Mouse (Mus musculus): ENCODE results near the gene Pigp. TPM values are rescaled to one million over a fixed set of nuclear protein-coding genes. Genes with fewer than 3 reads are reported as not detected.

Pigp gene
- polyA plus RNA-seq, 1 experiment from 2014 or later: 55.5 TPM

- no peak overlapping the region for H3K4me3 ChIP-seq (replicated peaks)
- H3K27ac ChIP-seq: no peak overlapping the region
- H3K9me3 ChIP-seq (replicated peaks): no peaks in the 10 kb centered on the region
- H3K36me3 ChIP-seq: peaks cover 4% of the 10 kb centered on the region; the same call in 1 of the 2 replicates
- DNase-seq (no peak), ATAC-seq (ENCODE audit: low read depth) (no peak)
- H3K27me3 ChIP-seq: no peaks in the 10 kb centered on the region
- no peak overlapping the region for H3K9ac ChIP-seq
- no peak overlapping the region for H3K4me2 ChIP-seq
- H3K4me1 ChIP-seq (replicated peaks): no peaks in the 10 kb centered on the region
- WGBS (ENCODE audit: insufficient replicate concordance): 80% methylated on average over 7 of the region's 7 CpGs
Measured at GRCm38 (mm10) chr16:94387690-94388089, 16.0 kb upstream of the Pigp start.

- peaks cover 4% of the 10 kb centered on the region; the same call in 1 of the 2 replicates for H3K36me3 ChIP-seq
- H3K9ac ChIP-seq: no peak overlapping the region
- H3K4me2 ChIP-seq: no peak overlapping the region
- ATAC-seq (ENCODE audit: low read depth): no peak
- no peak overlapping the region for H3K4me3 ChIP-seq (replicated peaks)
- DNase-seq: no peak
- 83% methylated on average over 3 of the region's 3 CpGs for WGBS (ENCODE audit: insufficient replicate concordance)
- no peaks in the 10 kb centered on the region for H3K9me3 ChIP-seq (replicated peaks)
- no peaks in the 10 kb centered on the region for H3K27me3 ChIP-seq
- no peak overlapping the region for H3K27ac ChIP-seq
- peaks cover 4% of the 10 kb centered on the region; the same call in 1 of the 2 replicates for H3K4me1 ChIP-seq (replicated peaks)
Measured at GRCm38 (mm10) chr16:94383277-94383676, 11.6 kb upstream of the Pigp start.

- no peaks in the 10 kb centered on the region for H3K36me3 ChIP-seq
- H3K9ac ChIP-seq: no peak overlapping the region
- WGBS (ENCODE audit: insufficient replicate concordance): 42% methylated on average over 1 of the region's 1 CpGs
- DNase-seq (no peak), ATAC-seq (ENCODE audit: low read depth) (no peak)
- no peak overlapping the region for H3K27ac ChIP-seq
- no peaks in the 10 kb centered on the region for H3K27me3 ChIP-seq
- no peak overlapping the region for H3K4me3 ChIP-seq (replicated peaks)
- H3K9me3 ChIP-seq (replicated peaks): no peaks in the 10 kb centered on the region
- no peak overlapping the region for H3K4me2 ChIP-seq
- H3K4me1 ChIP-seq (replicated peaks): peaks cover 9% of the 10 kb centered on the region; the same call in 1 of the 2 replicates
Measured at GRCm38 (mm10) chr16:94379386-94379785, 7.7 kb upstream of the Pigp start.

- H3K36me3 ChIP-seq: no peaks in the 10 kb centered on the region
- peak overlapping the region; percentile 84 for H3K9ac ChIP-seq
- peak; percentile 82 for ATAC-seq (ENCODE audit: low read depth)
- H3K4me2 ChIP-seq: peak overlapping the region; percentile 98
- H3K27ac ChIP-seq: peak overlapping the region; percentile 83
- H3K4me3 ChIP-seq (replicated peaks): peak overlapping the region; percentile 81
- no peaks in the 10 kb centered on the region for H3K9me3 ChIP-seq (replicated peaks)
- DNase-seq: peak; percentile 51
- WGBS (ENCODE audit: insufficient replicate concordance): under 1% methylated on average over 43 of the region's 43 CpGs
- no peaks in the 10 kb centered on the region for H3K27me3 ChIP-seq
- H3K4me1 ChIP-seq (replicated peaks): peaks cover 35% of the 10 kb centered on the region
Measured at GRCm38 (mm10) chr16:94370915-94371300, 734 bp downstream of the Pigp start.

- Histone ChIP-seq H3K4me3 (replicated peaks) (peak within 1 kb of the TSS; percentile 81), H3K4me1 (replicated peaks) (peaks cover 35% of the 10 kb centered on the region), H3K27ac (peak within 1 kb of the TSS; percentile 83), H3K27me3 (no peaks in the 10 kb centered on the region), H3K9ac (peak within 1 kb of the TSS; percentile 84), H3K36me3 (no peaks in the 10 kb centered on the region), H3K4me2 (peak within 1 kb of the TSS; percentile 98), H3K9me3 (replicated peaks) (no peaks in the 10 kb centered on the region)
- WGBS (ENCODE audit: insufficient replicate concordance): under 1% methylated on average over 78 of the region's 79 CpGs
- ATAC-seq (ENCODE audit: low read depth): peak; percentile 79
- peak; percentile 71 for DNase-seq
Measured at GRCm38 (mm10) chr16:94370173-94370914, 1.3 kb downstream of the Pigp start, which contains the start of gene Ttc3. Gene Ttc3, plus strand, starts transcription at chr16:94370618.

GRCm38 (mm10) chr16:94369596-94370172, 2.0 kb downstream of the Pigp start:
- H3K36me3 ChIP-seq: no peaks in the 10 kb centered on the region; the same call in 1 of the 2 replicates
- H3K4me3 ChIP-seq (replicated peaks): peak overlapping the region; percentile 81
- H3K4me1 ChIP-seq (replicated peaks): peaks cover 32% of the 10 kb centered on the region
- no peaks in the 10 kb centered on the region for H3K9me3 ChIP-seq (replicated peaks)
- peak overlapping the region; percentile 83 for H3K27ac ChIP-seq
- 7% methylated on average over 6 of the region's 6 CpGs for WGBS (ENCODE audit: insufficient replicate concordance)
- peak overlapping the region; percentile 98 for H3K4me2 ChIP-seq
- no peak for DNase-seq
- H3K27me3 ChIP-seq: no peaks in the 10 kb centered on the region
- H3K9ac ChIP-seq: peak overlapping the region; percentile 84
- no peak for ATAC-seq (ENCODE audit: low read depth)

GRCm38 (mm10) chr16:94365435-94365834, 6.2 kb downstream of the Pigp start:
- Histone ChIP-seq H3K9me3 (replicated peaks) (no peaks in the 10 kb centered on the region), H3K27ac (no peak overlapping the region), H3K4me1 (replicated peaks) (peaks cover 24% of the 10 kb centered on the region), H3K36me3 (no peaks in the 10 kb centered on the region; the same call in 1 of the 2 replicates), H3K27me3 (no peaks in the 10 kb centered on the region), H3K4me2 (no peak overlapping the region), H3K9ac (no peak overlapping the region), H3K4me3 (replicated peaks) (no peak overlapping the region)
- no peak for DNase-seq
- no peak for ATAC-seq (ENCODE audit: low read depth)
- whole genome bisulfite sequencing (ENCODE audit: insufficient replicate concordance): 75% methylated on average over 3 of the region's 3 CpGs

GRCm38 (mm10) chr16:94363814-94364213, 7.8 kb downstream of the Pigp start:
- H3K4me2 ChIP-seq: no peak overlapping the region
- DNase-seq (no peak), ATAC-seq (ENCODE audit: low read depth) (no peak)
- no peak overlapping the region for H3K9ac ChIP-seq
- peaks cover 10% of the 10 kb centered on the region; the same call in 1 of the 2 replicates for H3K4me1 ChIP-seq (replicated peaks)
- no peaks in the 10 kb centered on the region; the same call in 1 of the 2 replicates for H3K36me3 ChIP-seq
- WGBS (ENCODE audit: insufficient replicate concordance): 59% methylated on average over 4 of the region's 4 CpGs
- no peak overlapping the region for H3K4me3 ChIP-seq (replicated peaks)
- H3K27ac ChIP-seq: no peak overlapping the region
- no peaks in the 10 kb centered on the region for H3K9me3 ChIP-seq (replicated peaks)
- no peaks in the 10 kb centered on the region for H3K27me3 ChIP-seq

GRCm38 (mm10) chr16:94362174-94362873, 9.3 kb downstream of the Pigp start:
- H3K9ac ChIP-seq: no peak overlapping the region
- no peaks in the 10 kb centered on the region for H3K9me3 ChIP-seq (replicated peaks)
- DNase-seq (no peak), ATAC-seq (ENCODE audit: low read depth) (no peak)
- no peak overlapping the region for H3K27ac ChIP-seq
- H3K27me3 ChIP-seq: no peaks in the 10 kb centered on the region
- no peak overlapping the region for H3K4me3 ChIP-seq (replicated peaks)
- no peaks in the 10 kb centered on the region; the same call in 1 of the 2 replicates for H3K36me3 ChIP-seq
- WGBS (ENCODE audit: insufficient replicate concordance): 35% methylated on average over 10 of the region's 10 CpGs
- H3K4me1 ChIP-seq (replicated peaks): peaks cover 17% of the 10 kb centered on the region
- no peak overlapping the region for H3K4me2 ChIP-seq

GRCm38 (mm10) chr16:94360578-94361350, 10.9 kb downstream of the Pigp start:
- DNase-seq (no peak), ATAC-seq (ENCODE audit: low read depth) (no peak)

More at GRCm38 (mm10) chr16:94360578-94361350, 10.9 kb downstream of the Pigp start:
- H3K4me3 ChIP-seq (replicated peaks): no peak overlapping the region
- no peak overlapping the region for H3K9ac ChIP-seq
- H3K4me1 ChIP-seq (replicated peaks): peaks cover 17% of the 10 kb centered on the region
- WGBS (ENCODE audit: insufficient replicate concordance): 68% methylated on average over 13 of the region's 13 CpGs
- no peaks in the 10 kb centered on the region for H3K27me3 ChIP-seq
- H3K36me3 ChIP-seq: no peaks in the 10 kb centered on the region; the same call in 1 of the 2 replicates
- no peak overlapping the region for H3K27ac ChIP-seq
- H3K4me2 ChIP-seq: no peak overlapping the region
- no peaks in the 10 kb centered on the region for H3K9me3 ChIP-seq (replicated peaks)
